Mouse (Mus musculus) naive thymus-derived CD4-positive, alpha-beta T cell, adult 2 months (primary cell): ENCODE results near the gene Lhfpl3.

Source experiments
- DNase-seq: peaks from one replicate; pipeline ENCODE4 v3.0.0-alpha.2; 2011; ENCODE audit warnings: low read depth

Lhfpl3 gene

DNA sequence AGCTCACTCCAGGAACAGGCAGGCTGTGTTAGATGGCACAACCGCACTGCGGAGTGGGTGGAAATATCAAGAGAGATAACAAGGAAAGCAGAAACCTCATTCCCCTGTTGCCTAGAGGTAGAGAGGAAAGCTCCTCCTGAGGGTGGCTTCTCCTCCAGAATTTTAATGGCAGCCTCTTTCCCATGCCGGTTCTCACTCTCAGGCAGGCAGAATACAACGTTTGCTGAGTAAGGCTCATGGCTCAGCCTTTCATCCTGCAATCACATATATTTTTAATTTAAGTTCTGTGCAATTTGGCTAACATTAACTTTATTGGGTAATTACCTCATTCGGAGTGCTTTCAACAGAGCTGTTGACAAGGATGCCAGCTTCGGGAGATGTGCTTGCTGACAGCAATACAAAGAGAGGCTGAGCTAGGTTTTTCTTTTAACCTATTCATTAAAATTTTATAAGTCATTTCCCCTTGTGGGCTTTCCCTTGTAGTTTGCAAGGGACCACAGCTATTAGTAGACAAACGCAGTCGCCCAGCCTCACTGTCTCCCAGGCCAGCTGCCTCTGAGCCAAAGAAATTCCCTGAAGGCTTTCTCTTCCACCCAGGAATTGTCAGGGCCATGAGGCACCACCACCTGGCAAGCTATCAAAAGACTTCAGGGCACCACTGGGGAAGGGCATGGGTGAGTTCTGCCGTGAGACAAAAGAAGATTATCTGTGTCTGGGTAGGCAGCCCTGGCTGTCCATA lies 394.5 kb downstream of the Lhfpl3 start:
- DNase-seq: no peak

DNA sequence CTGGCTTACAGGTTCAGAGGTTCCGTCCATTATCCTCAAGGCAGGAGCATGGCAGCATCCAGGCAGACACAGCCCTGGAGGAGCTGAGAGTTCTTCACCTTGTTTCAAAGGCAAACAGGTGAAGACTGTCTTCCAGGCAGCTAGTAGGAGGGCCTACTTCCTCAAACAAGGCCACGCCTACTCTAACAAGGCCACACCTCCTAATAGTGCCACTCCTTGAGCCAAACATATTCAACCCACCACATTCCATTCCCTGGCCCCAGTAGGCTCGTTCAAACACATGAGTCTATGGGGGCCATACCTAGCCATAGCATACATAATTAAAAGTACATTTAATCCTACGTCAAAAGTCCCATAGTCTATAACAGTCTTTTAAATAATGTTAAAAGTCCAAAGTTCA lies 407.4 kb downstream of the Lhfpl3 start:
- no peak for DNase-seq

DNA sequence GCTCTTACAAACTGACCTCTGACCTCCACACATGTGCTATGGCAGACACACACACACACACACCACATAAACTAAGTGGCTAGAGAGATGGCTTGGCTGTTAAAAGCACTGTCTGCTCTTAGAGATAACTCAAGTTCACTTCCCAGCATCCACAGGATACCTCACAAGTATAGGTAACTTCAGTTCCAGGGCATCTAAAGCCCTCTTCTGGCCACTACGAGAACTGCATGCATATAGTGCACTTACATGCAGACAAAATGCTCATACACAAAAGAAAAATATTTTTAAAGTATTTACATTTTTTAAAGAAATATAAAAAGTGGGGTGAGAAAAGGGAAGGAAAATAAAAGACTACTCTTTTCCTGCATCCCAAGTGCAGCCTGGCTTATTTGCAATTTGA lies 408.6 kb downstream of the Lhfpl3 start:
- peak; percentile 8 for DNase-seq

DNA sequence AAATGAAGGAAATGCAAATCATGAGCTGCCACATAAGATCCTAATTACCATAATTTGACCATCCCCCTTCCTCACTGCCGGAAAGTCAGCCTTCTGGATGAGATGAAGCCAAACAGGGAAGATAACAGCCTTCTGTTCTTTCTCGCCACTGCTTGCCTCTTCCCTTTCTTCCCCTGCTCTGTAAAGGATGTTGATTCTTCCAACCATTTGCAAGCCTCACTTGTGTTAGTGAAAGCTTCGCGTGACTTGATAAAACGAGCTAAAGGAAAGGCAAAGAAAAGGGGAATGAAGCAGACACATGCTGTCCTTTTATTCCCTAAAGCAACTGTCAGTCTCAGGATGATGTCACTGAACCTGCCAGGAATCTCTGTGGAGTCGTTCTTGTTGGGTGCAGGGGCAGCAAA lies 420.1 kb downstream of the Lhfpl3 start:
- no peak for DNase-seq

DNA sequence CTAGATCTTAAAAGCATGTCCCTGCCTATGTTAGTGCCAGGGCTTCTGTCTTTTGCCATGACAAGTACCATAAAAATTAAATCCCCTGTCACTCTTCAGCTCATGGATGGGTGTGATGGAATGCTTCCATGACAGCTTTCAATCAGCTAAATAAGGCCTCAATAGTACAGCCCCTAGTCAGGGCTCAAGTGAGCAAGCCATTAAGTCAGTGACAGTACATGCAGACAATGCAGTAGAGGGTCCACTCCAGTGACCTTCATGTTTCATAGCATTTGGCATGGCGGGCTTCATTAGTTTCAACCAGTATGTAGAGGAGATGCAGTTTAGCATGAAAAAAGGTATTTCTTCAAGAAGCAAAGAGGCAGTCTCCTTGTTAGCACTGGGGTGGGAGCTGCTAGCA lies 420.8 kb downstream of the Lhfpl3 start:
- no peak for DNase-seq

GRCm38 (mm10) chr5:23189633-23190032 lies 443.8 kb downstream of the Lhfpl3 start:
- DNase-seq: no peak

DNA sequence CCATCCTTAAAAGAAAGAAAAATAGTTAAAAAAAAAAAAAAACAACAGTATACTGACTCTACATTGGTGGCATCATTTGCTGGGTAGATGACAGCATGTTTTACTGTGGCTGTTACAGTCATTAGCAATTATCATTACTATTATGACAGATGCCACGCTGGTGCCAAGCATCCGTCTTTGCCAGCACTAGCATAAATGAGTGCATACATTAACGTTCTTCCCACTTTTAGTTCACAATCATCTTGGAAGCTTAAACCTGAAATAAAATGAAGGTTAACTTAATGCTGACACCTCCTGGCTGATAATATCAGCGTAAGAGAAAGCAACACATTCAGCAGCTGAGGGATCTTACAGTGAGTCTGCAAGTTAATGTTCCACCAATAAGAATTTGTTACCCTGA lies 451.0 kb downstream of the Lhfpl3 start:
- no peak for DNase-seq

- DNase-seq: no peak
These were observed 467.2 kb downstream of the Lhfpl3 start for GRCm38 (mm10) chr5:23213086-23213485.

GRCm38 (mm10) chr5:23214646-23215045 lies 468.8 kb downstream of the Lhfpl3 start:
- DNase-seq: no peak

DNA sequence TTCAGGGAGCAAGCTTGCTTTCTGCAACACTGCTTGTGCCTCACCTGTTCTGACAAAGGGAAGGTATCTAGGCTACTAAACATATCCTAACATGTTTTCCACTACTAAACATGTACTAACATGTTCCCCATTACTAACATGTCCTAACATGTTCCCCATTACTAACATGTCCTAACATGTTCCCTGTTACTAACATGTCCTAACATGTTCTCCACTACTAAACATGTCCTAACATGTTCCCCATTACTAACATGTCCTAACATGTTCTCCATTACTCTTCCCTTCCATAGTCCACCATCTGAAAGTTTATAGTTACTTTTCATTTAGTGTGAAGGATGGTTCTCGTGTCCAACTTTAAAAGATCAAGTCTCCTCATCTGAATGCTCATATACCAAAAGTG lies 473.8 kb downstream of the Lhfpl3 start:
- DNase-seq: no peak

- peak; percentile 61 for DNase-seq
These were observed 479.1 kb downstream of the Lhfpl3 start for GRCm38 (mm10) chr5:23224759-23225536.

DNA sequence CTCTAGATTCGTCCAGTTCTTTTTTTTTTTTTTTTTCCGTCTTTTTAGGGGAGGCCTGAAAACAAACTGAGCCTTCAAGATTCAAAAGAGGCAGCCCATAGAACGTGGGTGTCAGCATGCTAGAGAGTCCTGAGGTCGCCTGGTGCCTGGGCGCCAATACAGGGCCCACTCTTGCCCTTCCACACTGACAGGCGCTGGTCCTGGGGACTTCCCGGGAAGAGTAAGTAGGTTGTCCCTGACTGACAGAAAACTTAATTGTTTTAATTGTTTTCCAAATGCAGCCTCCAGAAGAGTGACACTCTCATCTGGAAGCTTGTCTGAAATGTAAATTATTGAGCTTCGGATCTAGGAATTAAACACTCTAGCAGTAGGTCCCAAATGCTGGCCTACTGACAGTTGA lies 479.8 kb downstream of the Lhfpl3 start:
- no peak for DNase-seq

DNA sequence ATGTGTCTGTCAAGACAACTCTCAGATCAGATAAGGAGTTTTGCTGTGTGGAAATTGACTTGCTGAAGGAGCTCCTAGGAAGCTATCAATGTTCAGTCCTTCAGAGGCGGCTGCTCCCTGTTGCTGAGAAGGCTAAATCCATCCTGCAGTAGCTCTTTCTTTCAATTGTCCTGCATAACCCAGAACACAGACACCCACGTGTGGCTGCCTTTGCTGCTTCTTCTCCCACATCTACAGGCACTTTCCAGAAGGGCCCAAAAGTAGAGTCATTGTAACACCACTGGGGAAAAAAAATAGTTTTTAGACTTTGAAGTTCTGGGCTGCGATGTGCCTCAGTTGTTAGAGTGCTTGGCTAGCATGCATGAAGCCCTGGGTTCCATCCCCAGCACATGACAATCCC lies 480.9 kb downstream of the Lhfpl3 start:
- no peak for DNase-seq

DNA sequence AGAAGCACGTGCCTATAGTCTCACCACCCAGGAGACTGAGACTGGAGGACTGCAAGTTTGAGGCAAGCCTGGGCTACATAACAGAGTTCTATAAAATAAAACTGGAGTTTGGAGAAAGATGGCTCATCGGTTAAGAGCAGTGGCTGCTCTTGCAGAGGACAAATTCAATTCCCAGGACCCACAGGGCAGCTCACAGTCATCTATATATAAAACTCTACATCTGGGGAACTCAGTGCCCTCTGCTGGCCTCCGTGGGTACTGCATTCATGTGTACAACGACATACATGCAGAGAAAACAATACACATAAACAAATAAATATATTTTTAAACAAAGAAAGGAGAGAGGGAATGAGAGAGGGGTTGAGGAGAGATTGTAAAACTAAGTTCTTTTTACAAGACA lies 501.1 kb downstream of the Lhfpl3 start:
- DNase-seq: peak; percentile 60

DNA sequence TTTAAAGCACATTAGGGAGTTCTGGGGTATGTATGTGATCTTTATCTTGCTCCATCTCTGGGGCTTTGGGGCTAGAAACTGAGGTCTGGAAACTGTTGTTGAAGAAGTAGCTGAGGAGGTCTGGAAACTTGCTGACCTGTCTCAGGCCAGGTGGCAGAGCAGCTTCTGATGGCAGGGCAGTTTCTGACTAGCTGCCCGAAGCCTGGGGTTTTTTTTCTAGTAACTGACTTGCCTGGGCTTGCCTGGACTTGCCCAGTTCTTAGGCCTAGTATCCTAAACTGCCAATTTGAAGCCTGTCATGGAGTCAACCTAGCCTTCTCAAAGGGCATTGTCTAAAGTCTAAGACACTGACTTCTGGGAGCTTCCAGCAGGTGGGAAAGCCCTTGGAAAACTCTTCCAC lies 501.9 kb downstream of the Lhfpl3 start:
- DNase-seq: no peak

- no peak for DNase-seq
These were observed 502.4 kb downstream of the Lhfpl3 start for GRCm38 (mm10) chr5:23248303-23248702.

DNA sequence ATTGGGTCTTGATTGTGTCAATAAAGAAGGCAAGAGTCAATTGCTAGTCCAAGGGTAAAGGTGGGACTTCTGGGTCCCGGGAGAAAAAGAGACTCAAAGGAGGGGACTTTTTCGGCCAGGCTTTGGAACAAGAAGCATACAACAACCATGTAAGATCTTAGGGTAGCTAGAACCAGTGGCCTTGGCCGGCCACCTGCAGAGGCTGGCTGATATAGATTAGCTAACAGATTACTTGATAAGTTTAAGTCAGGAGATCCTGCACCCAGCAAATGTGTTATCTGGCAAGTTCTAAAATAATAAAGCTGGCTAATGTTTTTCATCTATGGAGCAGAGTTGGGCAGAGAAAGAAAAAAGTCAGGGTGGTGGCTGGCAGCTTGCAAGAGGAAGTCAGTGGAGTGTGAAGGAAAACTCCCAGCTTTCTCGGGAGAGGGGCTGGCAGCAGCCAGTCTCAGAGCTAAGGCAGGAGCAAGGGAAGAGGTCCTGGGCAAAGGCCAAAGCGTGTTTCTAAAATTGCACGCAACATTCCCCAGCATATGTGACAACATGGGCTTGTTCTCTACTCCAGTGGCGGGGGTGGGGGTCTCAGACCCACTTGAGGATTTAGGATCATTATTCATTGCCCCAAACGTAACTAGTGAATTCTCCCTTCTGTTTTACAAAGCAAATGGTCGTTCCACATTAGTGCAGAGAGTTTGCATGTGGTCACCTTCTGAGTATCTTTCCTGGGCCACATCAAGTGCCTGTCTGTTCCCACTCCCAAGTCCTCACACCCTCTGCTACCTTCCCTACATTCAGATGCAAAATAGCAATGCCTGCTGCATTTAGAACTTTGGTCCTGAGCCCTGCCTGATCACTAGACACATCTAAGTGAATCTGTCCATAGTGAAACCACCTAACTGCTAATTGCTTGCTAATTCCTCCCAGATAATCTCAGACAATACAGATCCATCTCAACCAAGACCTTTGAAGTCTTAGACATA lies 504.3 kb downstream of the Lhfpl3 start:
- DNase-seq: no peak

DNA sequence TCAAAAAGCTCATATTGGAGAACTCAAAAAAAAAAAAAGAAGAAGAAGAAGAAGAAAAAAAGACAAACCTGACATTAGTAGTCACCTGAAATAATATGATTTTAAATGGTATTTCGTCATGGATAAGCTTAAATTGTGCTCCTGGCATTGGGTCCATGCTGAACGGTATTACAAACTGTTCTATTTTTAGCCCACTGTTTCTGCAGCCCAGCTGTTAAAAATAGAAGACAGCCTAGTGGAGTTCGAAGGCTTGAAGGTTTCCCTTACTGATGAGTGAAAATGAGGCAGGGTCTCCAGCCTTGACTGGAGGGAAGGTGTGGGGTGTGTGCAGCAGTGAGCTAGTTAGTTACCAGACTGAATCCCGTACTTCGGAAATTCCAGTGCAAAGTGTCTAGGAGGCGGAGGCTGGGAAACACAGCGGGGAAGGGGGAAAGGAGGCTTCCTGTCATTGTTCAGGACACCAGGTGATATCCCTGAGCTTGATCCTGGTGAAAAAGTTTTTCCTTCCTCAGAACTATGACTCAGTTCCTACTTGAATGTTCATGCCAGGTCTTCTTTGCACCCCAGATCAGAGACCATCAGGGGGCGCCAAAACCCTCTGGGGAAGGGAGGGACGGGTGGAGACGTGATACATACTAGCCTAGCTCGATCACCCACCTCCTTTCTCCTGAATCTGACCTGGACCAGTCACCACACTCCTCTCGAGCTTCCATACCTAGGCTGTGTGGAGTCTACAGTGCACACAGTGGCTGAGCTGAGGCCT lies 505.8 kb downstream of the Lhfpl3 start:
- DNase-seq: peak; percentile 65

- no peak for DNase-seq
These were observed 510.1 kb downstream of the Lhfpl3 start for GRCm38 (mm10) chr5:23255816-23256418.

DNA sequence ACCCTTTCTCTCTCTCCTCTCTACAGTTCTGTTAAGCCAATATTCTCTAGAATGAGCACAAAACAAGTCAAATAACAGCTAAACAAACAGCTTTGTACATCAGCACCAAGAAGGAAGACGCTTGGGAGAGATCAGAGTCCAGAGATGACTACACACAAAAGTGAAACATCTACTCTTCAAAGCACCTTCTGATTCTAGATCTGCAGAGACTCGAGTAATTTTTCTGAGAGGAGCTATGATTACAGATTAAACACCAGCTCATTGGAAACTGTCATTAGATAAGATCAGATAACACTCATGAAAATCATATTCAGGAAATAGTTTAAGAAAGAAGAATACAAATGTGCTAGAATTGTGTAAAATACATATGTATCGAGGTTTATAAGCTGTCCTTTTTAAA lies 527.5 kb downstream of the Lhfpl3 start:
- DNase-seq: no peak

GRCm38 (mm10) chr5:23279364-23279763 lies 533.5 kb downstream of the Lhfpl3 start:
- DNase-seq: no peak
